Mouse (Mus musculus): Measurements from ENCODE around the gene C8g.

C8g gene

GRCm38 (mm10) chr2:25500576-25501405 is 728 bp downstream of the C8g start, which contains the start of gene Fbxw5:
Fbxw5 (plus strand) TSS chr2:25500750.
- peak; percentile 74 for DNase-seq (ENCODE audit: low read depth, low spot score)

GRCm38 (mm10) chr2:25500071-25500575 is 1.4 kb downstream of the C8g start:
- no peak for DNase-seq (ENCODE audit: low read depth, low spot score)

- no peak for DNase-seq (ENCODE audit: low read depth, low spot score)
Measured at GRCm38 (mm10) chr2:25498622-25499478, 2.7 kb downstream of the C8g start.

- no peak for DNase-seq (ENCODE audit: low read depth, low spot score)
Measured at GRCm38 (mm10) chr2:25497846-25498575, 3.5 kb downstream of the C8g start.

- no peak for DNase-seq (ENCODE audit: low read depth, low spot score)
Measured at GRCm38 (mm10) chr2:25496462-25496861, 5.1 kb downstream of the C8g start.

GRCm38 (mm10) chr2:25493476-25493961 is 8.0 kb downstream of the C8g start, which contains the start of gene Lcn12:
Lcn12 (minus strand) TSS chr2:25493911.
- no peak for DNase-seq (ENCODE audit: low read depth, low spot score)

- DNase-seq (ENCODE audit: low read depth, low spot score) = no peak
Measured at GRCm38 (mm10) chr2:25492988-25493387, 8.5 kb downstream of the C8g start.

GRCm38 (mm10) chr2:25488671-25489068 is 12.8 kb downstream of the C8g start:
- no peak for DNase-seq (ENCODE audit: low read depth, low spot score)

GRCm38 (mm10) chr2:25487965-25488670 is 13.4 kb downstream of the C8g start:
- DNase-seq (ENCODE audit: low read depth, low spot score) = no peak

- no peak for DNase-seq (ENCODE audit: low read depth, low spot score)
Measured at GRCm38 (mm10) chr2:25484901-25485647, 16.4 kb downstream of the C8g start.

- DNase-seq (ENCODE audit: low read depth, low spot score) = no peak
Measured at GRCm38 (mm10) chr2:25482969-25483368, 18.6 kb downstream of the C8g start.

- no peak for DNase-seq (ENCODE audit: low read depth, low spot score)
Measured at GRCm38 (mm10) chr2:25480541-25480940, 21.0 kb downstream of the C8g start.

GRCm38 (mm10) chr2:25479551-25480311 is 21.8 kb downstream of the C8g start:
- DNase-seq (ENCODE audit: low read depth, low spot score) = no peak

- no peak for DNase-seq (ENCODE audit: low read depth, low spot score)
Measured at GRCm38 (mm10) chr2:25477967-25478675, 23.4 kb downstream of the C8g start.

GRCm38 (mm10) chr2:25477541-25477940 is 24.0 kb downstream of the C8g start:
- no peak for DNase-seq (ENCODE audit: low read depth, low spot score)

- DNase-seq (ENCODE audit: low read depth, low spot score) = no peak
Measured at GRCm38 (mm10) chr2:25472550-25472949, 29.0 kb downstream of the C8g start.

- DNase-seq (ENCODE audit: low read depth, low spot score) = no peak
Measured at GRCm38 (mm10) chr2:25469969-25470368, 31.6 kb downstream of the C8g start, which contains the start of gene Ptgds. Ptgds (minus strand) TSS chr2:25470046.
